Mouse (Mus musculus): Measurements from ENCODE around the gene Lmo2. TPM values are rescaled to one million over a fixed set of nuclear protein-coding genes. Genes with fewer than 3 reads are reported as not detected.
A peak's percentile ranks its signal among the peaks of the same experiment; 100 is the strongest.

Gene Lmo2
- polyA plus RNA-seq, 1 experiment, result 20.8 TPM

DNA sequence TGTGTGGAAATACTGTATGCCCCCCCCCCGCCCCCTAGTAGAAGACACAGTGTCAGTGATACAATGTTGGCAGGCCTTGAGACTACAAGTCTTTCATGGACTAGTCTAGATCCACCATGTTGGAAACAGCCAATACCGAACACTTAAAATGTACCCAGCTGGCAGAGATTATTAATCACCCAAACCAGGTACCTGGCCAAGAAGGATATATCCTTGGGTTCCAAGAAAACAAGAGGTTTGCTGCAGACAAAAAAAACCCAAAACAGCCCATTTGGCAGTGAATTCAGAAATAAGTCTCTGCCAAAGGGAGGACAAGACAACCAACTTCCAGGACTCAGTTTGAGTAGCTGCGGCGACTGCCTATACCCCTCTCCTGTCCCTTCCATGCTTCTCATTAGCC, 66.9 kb downstream of the Lmo2 start:
- Histone ChIP-seq H3K27ac (ENCODE audit: insufficient read depth, low read depth, low read length) (no peak overlapping the region), H3K27me3 (replicated peaks; ENCODE audit: control insufficient read depth, insufficient read depth, low read length) (no peaks in the 10 kb centered on the region), H3K4me1 (ENCODE audit: control insufficient read depth, insufficient read depth, low read length) (peaks cover 5% of the 10 kb centered on the region; the same call in 1 of the 2 replicates), H3K4me3 (ENCODE audit: insufficient read depth, low read depth, low read length) (no peak overlapping the region), H3K36me3 (ENCODE audit: control insufficient read depth, insufficient read depth, low read length) (no peaks in the 10 kb centered on the region)
- no peak for DNase-seq
- 98% methylated on average over 4 of the region's 4 CpGs for WGBS
- TF ChIP-seq POLR2A (IDR thresholded peaks at IDR 0.05; ENCODE audit: low read depth, low read length), result no peak
- TF ChIP-seq CTCF (conservative IDR thresholded peaks at IDR 0.05; ENCODE audit: insufficient read depth, insufficient read length, low read depth, low read length), result no peak

- Histone ChIP-seq H3K27me3 (replicated peaks; ENCODE audit: control insufficient read depth, insufficient read depth, low read length) (no peaks in the 10 kb centered on the region), H3K4me1 (ENCODE audit: control insufficient read depth, insufficient read depth, low read length) (peaks cover 13% of the 10 kb centered on the region), H3K27ac (ENCODE audit: insufficient read depth, low read depth, low read length) (peak within 1 kb of the TSS; percentile 85), H3K36me3 (ENCODE audit: control insufficient read depth, insufficient read depth, low read length) (peaks cover 2% of the 10 kb centered on the region; the same call in 1 of the 2 replicates), H3K4me3 (ENCODE audit: insufficient read depth, low read depth, low read length) (peak within 1 kb of the TSS; percentile 74)
- under 1% methylated on average over 43 of the region's 44 CpGs for WGBS
- DNase-seq, result peak; percentile 95
- TF ChIP-seq CTCF (conservative IDR thresholded peaks at IDR 0.05; ENCODE audit: insufficient read depth, insufficient read length, low read depth, low read length) (0 out of 2 replicates have a peak, but pooled peaks have one; percentile 20), POLR2A (IDR thresholded peaks at IDR 0.05; ENCODE audit: low read depth, low read length) (peak; percentile 62)
Measured at GRCm38 (mm10) chr2:104027458-104028138, 69.8 kb downstream of the Lmo2 start, which contains the start of gene Fbxo3. Gene Fbxo3 (plus strand): TSS chr2:104027721.

- H3K4me1 ChIP-seq (ENCODE audit: control insufficient read depth, insufficient read depth, low read length), result peaks cover 13% of the 10 kb centered on the region
- peak within 1 kb of the TSS; percentile 74 for H3K4me3 ChIP-seq (ENCODE audit: insufficient read depth, low read depth, low read length)
- peak within 1 kb of the TSS; percentile 85 for H3K27ac ChIP-seq (ENCODE audit: insufficient read depth, low read depth, low read length)
- DNase-seq, result peak; percentile 25
- peaks cover 2% of the 10 kb centered on the region; the same call in 1 of the 2 replicates for H3K36me3 ChIP-seq (ENCODE audit: control insufficient read depth, insufficient read depth, low read length)
- H3K27me3 ChIP-seq (replicated peaks; ENCODE audit: control insufficient read depth, insufficient read depth, low read length), result no peaks in the 10 kb centered on the region
- WGBS, result under 1% methylated on average over 32 of the region's 32 CpGs
- TF ChIP-seq POLR2A (IDR thresholded peaks at IDR 0.05; ENCODE audit: low read depth, low read length) (no peak), CTCF (conservative IDR thresholded peaks at IDR 0.05; ENCODE audit: insufficient read depth, insufficient read length, low read depth, low read length) (no peak)
Measured at GRCm38 (mm10) chr2:104028139-104028723, 70.4 kb downstream of the Lmo2 start, which contains the start of gene 4931422A03Rik. Gene 4931422A03Rik (minus strand): TSS chr2:104028361.

DNA sequence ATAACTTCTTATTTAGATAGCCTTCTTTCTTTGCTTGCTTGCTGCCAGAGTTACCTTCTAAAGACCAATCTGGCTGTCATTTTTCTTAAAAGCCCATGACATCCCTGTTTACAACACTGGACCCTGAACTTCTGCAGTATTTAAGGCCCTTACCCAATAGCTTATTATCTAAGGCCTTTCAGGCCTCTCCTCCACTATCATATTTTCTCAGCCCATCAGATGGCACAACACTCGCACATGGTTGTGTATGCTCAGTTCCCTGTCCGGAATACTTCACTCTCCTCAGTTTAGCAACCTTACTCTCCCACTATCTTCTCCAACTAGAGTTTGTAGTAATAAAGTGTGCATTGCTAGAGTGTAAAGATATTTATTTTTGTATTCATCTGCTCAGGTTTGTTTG, 71.3 kb downstream of the Lmo2 start:
- H3K4me3 ChIP-seq (ENCODE audit: insufficient read depth, low read depth, low read length), result no peak overlapping the region

DNA sequence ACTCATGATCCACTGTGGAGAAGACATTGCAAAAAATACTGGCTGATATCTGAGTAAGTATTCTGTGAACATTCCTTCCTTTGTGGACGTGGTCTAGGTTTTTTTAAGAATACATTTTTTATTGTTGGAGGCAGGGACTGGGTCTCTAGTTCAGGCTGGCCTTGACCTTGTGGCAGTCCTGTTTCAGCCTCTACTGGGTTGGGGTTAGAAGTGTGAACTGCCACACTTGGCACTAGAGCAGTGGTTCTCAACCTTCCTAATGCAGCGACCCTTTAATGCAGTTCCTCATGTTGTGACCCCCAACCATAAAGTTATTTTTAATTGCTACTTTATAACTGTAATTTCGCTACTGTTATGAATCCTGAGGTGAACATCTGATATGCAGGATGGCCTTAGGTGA, 72.6 kb downstream of the Lmo2 start:
- H3K4me1 ChIP-seq (ENCODE audit: control insufficient read depth, insufficient read depth, low read length), result peaks cover 13% of the 10 kb centered on the region
- TF ChIP-seq CTCF (conservative IDR thresholded peaks at IDR 0.05; ENCODE audit: insufficient read depth, insufficient read length, low read depth, low read length), result no peak
- TF ChIP-seq POLR2A (IDR thresholded peaks at IDR 0.05; ENCODE audit: low read depth, low read length), result no peak
- 68% methylated on average over 3 of the region's 3 CpGs for WGBS
- no peak overlapping the region for H3K4me3 ChIP-seq (ENCODE audit: insufficient read depth, low read depth, low read length)
- H3K36me3 ChIP-seq (ENCODE audit: control insufficient read depth, insufficient read depth, low read length), result peaks cover 7% of the 10 kb centered on the region; the same call in 1 of the 2 replicates
- no peak overlapping the region for H3K27ac ChIP-seq (ENCODE audit: insufficient read depth, low read depth, low read length)
- no peak for DNase-seq
- no peaks in the 10 kb centered on the region for H3K27me3 ChIP-seq (replicated peaks; ENCODE audit: control insufficient read depth, insufficient read depth, low read length)

More for the DNA sequence above, 71.3 kb downstream of the Lmo2 start:
- no peak for TF ChIP-seq CTCF (conservative IDR thresholded peaks at IDR 0.05; ENCODE audit: insufficient read depth, insufficient read length, low read depth, low read length)
- TF ChIP-seq POLR2A (IDR thresholded peaks at IDR 0.05; ENCODE audit: low read depth, low read length), result no peak
- peaks cover 5% of the 10 kb centered on the region; the same call in 1 of the 2 replicates for H3K36me3 ChIP-seq (ENCODE audit: control insufficient read depth, insufficient read depth, low read length)
- no peak for DNase-seq
- H3K27me3 ChIP-seq (replicated peaks; ENCODE audit: control insufficient read depth, insufficient read depth, low read length), result no peaks in the 10 kb centered on the region
- no peak overlapping the region for H3K27ac ChIP-seq (ENCODE audit: insufficient read depth, low read depth, low read length)
- WGBS, result 52% methylated on average over 2 of the region's 2 CpGs
- peaks cover 13% of the 10 kb centered on the region for H3K4me1 ChIP-seq (ENCODE audit: control insufficient read depth, insufficient read depth, low read length)

Other genes starting within 250 kb of the Lmo2 start
- 23.8 and 29.6 TPM in 2 replicates for gene Nat10, start 196.7 kb upstream of the Lmo2 start, polyA plus RNA-seq (2012; rRNA removed)
- gene Caprin1, start 160.3 kb upstream of the Lmo2 start, polyA plus RNA-seq (2012; rRNA removed), result 100 and 120 TPM in 2 replicates
- gene Fbxo3, start 69.7 kb downstream of the Lmo2 start, polyA plus RNA-seq (2012; rRNA removed), result 22.3 and 25.0 TPM in 2 replicates
- gene 4931422A03Rik, start 70.4 kb downstream of the Lmo2 start, polyA plus RNA-seq (2012; rRNA removed), result not detected in 2 replicates
- gene Gm10912, start 107.8 kb downstream of the Lmo2 start, polyA plus RNA-seq (2012; rRNA removed), result 0.14 and 0.18 TPM in 2 replicates
- not detected in 2 replicates for gene Gm10799, start 110.6 kb downstream of the Lmo2 start, polyA plus RNA-seq (2012; rRNA removed)
- 18.5 and 25.0 TPM in 2 replicates for gene Cd59b, start 111.9 kb downstream of the Lmo2 start, polyA plus RNA-seq (2012; rRNA removed)
- gene Cd59a, start 137.8 kb downstream of the Lmo2 start, polyA plus RNA-seq (2012; rRNA removed), result 31.1 and 31.6 TPM in 2 replicates
- gene A930018P22Rik, start 164.8 kb downstream of the Lmo2 start, polyA plus RNA-seq (2012; rRNA removed), result 0.12 and 0.19 TPM in 2 replicates

All from kidney, adult 2 months (tissue).